Mouse (Mus musculus): ENCODE data around the gene Mcrip2. TPM values are rescaled to one million over a fixed set of nuclear protein-coding genes. Genes with fewer than 3 reads are reported as not detected.

The Mcrip2 gene
- total RNA-seq, 1 experiment = 12.3 TPM

GRCm38 (mm10) chr17:25861704-25862612 is 6.6 kb downstream of the Mcrip2 start:
- peaks cover 0 to 7% of the 10 kb centered on the region in 2 experiments; a peak in 1 of 4 replicates for H3K4me1 ChIP-seq (ENCODE audit: control insufficient read depth in 2 of 2, insufficient read depth in 2 of 2, low read length in 2 of 2, poor library complexity in 1 of 2)
- peaks cover under 1% of the 10 kb centered on the region; the same call in 1 of the 2 replicates for H3K36me3 ChIP-seq (ENCODE audit: control insufficient read depth, insufficient read depth, low read length, poor library complexity, severe bottlenecking)
- no peak for TF ChIP-seq HCFC1 (IDR thresholded peaks at IDR 0.05; ENCODE audit: borderline replicate concordance, insufficient read depth, low read length)
- no peak for TF ChIP-seq CHD2 (IDR thresholded peaks at IDR 0.05; ENCODE audit: low read depth, low read length)
- TF ChIP-seq ZNF384 (IDR thresholded peaks at IDR 0.05; ENCODE audit: low read depth, low read length) = no peak
- TF ChIP-seq MAFK (IDR thresholded peaks at IDR 0.05; ENCODE audit: insufficient read depth, low read depth, low read length) = no peak
- no peak for TF ChIP-seq ZC3H11A (IDR thresholded peaks at IDR 0.05; ENCODE audit: borderline replicate concordance, low read depth, low read length)
- H3K27ac ChIP-seq (ENCODE audit: insufficient read depth, low read depth, low read length, poor library complexity, severe bottlenecking) = no peak overlapping the region
- peak overlapping the region; percentile 87 for H3K9ac ChIP-seq (ENCODE audit: insufficient read depth, low read depth, low read length, poor library complexity, severe bottlenecking)
- H3K9me3 ChIP-seq (ENCODE audit: control insufficient read depth, insufficient read depth, low read depth, low read length) = no peaks in the 10 kb centered on the region
- H3K4me3 ChIP-seq (ENCODE audit: insufficient read depth in 1 of 2, low read depth in 1 of 2, low read length in 2 of 2, poor library complexity in 1 of 2, severe bottlenecking in 1 of 2) = peak overlapping the region; percentile 69 to 77
- no peak for DNase-seq (ENCODE audit: low read depth, low spot score)
- in situ Hi-C loops (cut with MboI; ENCODE audit: low sequenced_read_pairs in 2 of 2, unreplicated experiment in 2 of 2) = no loop called here

GRCm38 (mm10) chr17:25860832-25861703 is 7.5 kb downstream of the Mcrip2 start, which contains the start of gene Wdr90:
Gene Wdr90 (minus strand): TSS chr17:25861501.
- Histone ChIP-seq H3K4me1 (ENCODE audit: control insufficient read depth in 2 of 2, insufficient read depth in 2 of 2, low read length in 2 of 2, poor library complexity in 1 of 2) (peaks cover 0 to 3% of the 10 kb centered on the region in 2 experiments; a peak in 1 of 4 replicates), H3K9me3 (ENCODE audit: control insufficient read depth, insufficient read depth, low read depth, low read length) (no peaks in the 10 kb centered on the region), H3K4me3 (ENCODE audit: insufficient read depth in 1 of 2, low read depth in 1 of 2, low read length in 2 of 2, poor library complexity in 1 of 2, severe bottlenecking in 1 of 2) (peak within 1 kb of the TSS; percentile 69 to 77), H3K36me3 (ENCODE audit: control insufficient read depth, insufficient read depth, low read length, poor library complexity, severe bottlenecking) (peaks cover 2% of the 10 kb centered on the region; the same call in 1 of the 2 replicates), H3K9ac (ENCODE audit: insufficient read depth, low read depth, low read length, poor library complexity, severe bottlenecking) (peak within 1 kb of the TSS; percentile 87), H3K27ac (ENCODE audit: insufficient read depth, low read depth, low read length, poor library complexity, severe bottlenecking) (no peak within 1 kb of the TSS)
- TF ChIP-seq CHD2 (IDR thresholded peaks at IDR 0.05; ENCODE audit: low read depth, low read length) (no peak), HCFC1 (IDR thresholded peaks at IDR 0.05; ENCODE audit: borderline replicate concordance, insufficient read depth, low read length) (no peak; the same call in 1 of the 2 replicates), MAFK (IDR thresholded peaks at IDR 0.05; ENCODE audit: insufficient read depth, low read depth, low read length) (no peak), ZNF384 (IDR thresholded peaks at IDR 0.05; ENCODE audit: low read depth, low read length) (no peak), ZC3H11A (IDR thresholded peaks at IDR 0.05; ENCODE audit: borderline replicate concordance, low read depth, low read length) (no peak)
- in situ Hi-C loops (cut with MboI; ENCODE audit: low sequenced_read_pairs in 2 of 2, unreplicated experiment in 2 of 2) = no loop called here
- no peak for DNase-seq (ENCODE audit: low read depth, low spot score)

- no peaks in the 10 kb centered on the region for H3K9me3 ChIP-seq (ENCODE audit: control insufficient read depth, insufficient read depth, low read depth, low read length)
- TF ChIP-seq ZNF384 (IDR thresholded peaks at IDR 0.05; ENCODE audit: low read depth, low read length) = no peak
- TF ChIP-seq CHD2 (IDR thresholded peaks at IDR 0.05; ENCODE audit: low read depth, low read length) = no peak
- TF ChIP-seq HCFC1 (IDR thresholded peaks at IDR 0.05; ENCODE audit: borderline replicate concordance, insufficient read depth, low read length) = no peak
- TF ChIP-seq MAFK (IDR thresholded peaks at IDR 0.05; ENCODE audit: insufficient read depth, low read depth, low read length) = no peak
- no peak for TF ChIP-seq ZC3H11A (IDR thresholded peaks at IDR 0.05; ENCODE audit: borderline replicate concordance, low read depth, low read length)
- in situ Hi-C loops (cut with MboI; ENCODE audit: low sequenced_read_pairs in 2 of 2, unreplicated experiment in 2 of 2) = no loop called here
- H3K36me3 ChIP-seq (ENCODE audit: control insufficient read depth, insufficient read depth, low read length, poor library complexity, severe bottlenecking) = peaks cover 2% of the 10 kb centered on the region; the same call in 1 of the 2 replicates
- no peak overlapping the region for H3K27ac ChIP-seq (ENCODE audit: insufficient read depth, low read depth, low read length, poor library complexity, severe bottlenecking)
- peaks cover 0 to 4% of the 10 kb centered on the region in 2 experiments; a peak in 1 of 4 replicates for H3K4me1 ChIP-seq (ENCODE audit: control insufficient read depth in 2 of 2, insufficient read depth in 2 of 2, low read length in 2 of 2, poor library complexity in 1 of 2)
- DNase-seq (ENCODE audit: low read depth, low spot score) = no peak
- H3K4me3 ChIP-seq (ENCODE audit: insufficient read depth in 1 of 2, low read depth in 1 of 2, low read length in 2 of 2, poor library complexity in 1 of 2, severe bottlenecking in 1 of 2) = no peak overlapping the region
- no peak overlapping the region for H3K9ac ChIP-seq (ENCODE audit: insufficient read depth, low read depth, low read length, poor library complexity, severe bottlenecking)
Observed at GRCm38 (mm10) chr17:25860229-25860628, 8.3 kb downstream of the Mcrip2 start.

- H3K27ac ChIP-seq (ENCODE audit: insufficient read depth, low read depth, low read length, poor library complexity, severe bottlenecking) = peak within 1 kb of the TSS; percentile 22; the same call in 1 of the 2 replicates
- TF ChIP-seq ZNF384 (IDR thresholded peaks at IDR 0.05; ENCODE audit: low read depth, low read length) (no peak), HCFC1 (IDR thresholded peaks at IDR 0.05; ENCODE audit: borderline replicate concordance, insufficient read depth, low read length) (no peak), MAFK (IDR thresholded peaks at IDR 0.05; ENCODE audit: insufficient read depth, low read depth, low read length) (no peak), ZC3H11A (IDR thresholded peaks at IDR 0.05; ENCODE audit: borderline replicate concordance, low read depth, low read length) (no peak), CHD2 (IDR thresholded peaks at IDR 0.05; ENCODE audit: low read depth, low read length) (no peak)
- H3K4me3 ChIP-seq (ENCODE audit: insufficient read depth in 1 of 2, low read depth in 1 of 2, low read length in 2 of 2, poor library complexity in 1 of 2, severe bottlenecking in 1 of 2) = peak within 1 kb of the TSS; percentile 88 to 93
- peak within 1 kb of the TSS; percentile 94 for H3K9ac ChIP-seq (ENCODE audit: insufficient read depth, low read depth, low read length, poor library complexity, severe bottlenecking)
- H3K4me1 ChIP-seq (ENCODE audit: control insufficient read depth in 2 of 2, insufficient read depth in 2 of 2, low read length in 2 of 2, poor library complexity in 1 of 2) = peaks cover 2 to 6% of the 10 kb centered on the region in 2 experiments; a peak in 1 of 4 replicates
- DNase-seq (ENCODE audit: low read depth, low spot score) = peak; percentile 83
- no peaks in the 10 kb centered on the region for H3K9me3 ChIP-seq (ENCODE audit: control insufficient read depth, insufficient read depth, low read depth, low read length)
- peaks cover 37% of the 10 kb centered on the region for H3K36me3 ChIP-seq (ENCODE audit: control insufficient read depth, insufficient read depth, low read length, poor library complexity, severe bottlenecking)
- in situ Hi-C loops (cut with MboI; ENCODE audit: low sequenced_read_pairs in 2 of 2, unreplicated experiment in 2 of 2) = no loop called here
Observed at GRCm38 (mm10) chr17:25844396-25844901, 24.1 kb downstream of the Mcrip2 start, which contains the start of gene Rhot2. Gene Rhot2 (minus strand): TSS chr17:25844851.
